Mouse (Mus musculus) spleen, adult 2 months (tissue): Measurements from ENCODE around the gene Glp1r.

Source experiments
- CTCF ChIP-seq: fragments of 200-500 bp; IDR thresholded peaks from 2 replicates; pipeline ENCODE4 v1.5.1; 2011; ENCODE audit warnings: mild to moderate bottlenecking, inconsistent platforms; ENCODE audit not compliant: insufficient read depth, insufficient read length, insufficient replicate concordance; ENCODE audit errors: extremely low read depth
- POLR2A ChIP-seq: fragments of 200-500 bp; IDR thresholded peaks from 2 replicates; pipeline ENCODE4 v1.6.1; 2011; ENCODE audit warnings: low read depth, low read length, inconsistent platforms

GRCm38 (mm10) chr17:30983521-30983920 is 81.9 kb downstream of the Glp1r start:
- no peak for TF ChIP-seq CTCF
- no peak for TF ChIP-seq POLR2A
